Mouse (Mus musculus) testis, adult 2 months (tissue): ENCODE data around the gene Ly6f.

Experiments used
- CTCF ChIP-seq: fragments of 200-500 bp; IDR thresholded peaks from 2 replicates; pipeline ENCODE4 v1.5.1; 2012; ENCODE audit warnings: low read depth, mild to moderate bottlenecking, inconsistent platforms, low read length, moderate library complexity; ENCODE audit not compliant: control insufficient read depth, insufficient read depth, insufficient replicate concordance
- POLR2A ChIP-seq: fragments of 200-500 bp; IDR thresholded peaks from 2 replicates; pipeline ENCODE4 v1.6.1; 2012; ENCODE audit warnings: low read depth, mild to moderate bottlenecking, inconsistent platforms, low read length, moderate library complexity; ENCODE audit not compliant: control insufficient read depth

DNA sequence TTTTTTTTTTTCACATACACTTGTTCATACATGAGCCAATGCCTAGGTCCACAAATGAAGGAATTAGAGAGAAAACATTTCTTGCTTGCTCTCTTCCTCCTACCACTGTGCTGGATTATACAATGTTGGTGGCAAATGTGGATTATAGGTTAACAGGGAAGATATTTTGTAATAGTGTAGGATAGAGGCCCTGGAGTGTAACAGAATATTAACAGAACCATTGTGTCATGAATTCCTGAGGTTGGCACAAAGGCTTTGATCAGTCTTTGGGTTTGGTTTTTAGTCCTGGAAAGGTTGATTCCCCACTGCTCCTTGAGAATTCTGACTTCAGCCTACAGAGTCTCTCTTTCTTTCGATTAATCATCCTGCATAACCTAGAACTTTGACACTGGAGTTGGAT, 1.6 kb upstream of the Ly6f start:
- no peak for TF ChIP-seq CTCF
- TF ChIP-seq POLR2A = no peak
